Comparison of ENCODE assay signal across 8 mouse cellular contexts in the genomic region with DNA sequence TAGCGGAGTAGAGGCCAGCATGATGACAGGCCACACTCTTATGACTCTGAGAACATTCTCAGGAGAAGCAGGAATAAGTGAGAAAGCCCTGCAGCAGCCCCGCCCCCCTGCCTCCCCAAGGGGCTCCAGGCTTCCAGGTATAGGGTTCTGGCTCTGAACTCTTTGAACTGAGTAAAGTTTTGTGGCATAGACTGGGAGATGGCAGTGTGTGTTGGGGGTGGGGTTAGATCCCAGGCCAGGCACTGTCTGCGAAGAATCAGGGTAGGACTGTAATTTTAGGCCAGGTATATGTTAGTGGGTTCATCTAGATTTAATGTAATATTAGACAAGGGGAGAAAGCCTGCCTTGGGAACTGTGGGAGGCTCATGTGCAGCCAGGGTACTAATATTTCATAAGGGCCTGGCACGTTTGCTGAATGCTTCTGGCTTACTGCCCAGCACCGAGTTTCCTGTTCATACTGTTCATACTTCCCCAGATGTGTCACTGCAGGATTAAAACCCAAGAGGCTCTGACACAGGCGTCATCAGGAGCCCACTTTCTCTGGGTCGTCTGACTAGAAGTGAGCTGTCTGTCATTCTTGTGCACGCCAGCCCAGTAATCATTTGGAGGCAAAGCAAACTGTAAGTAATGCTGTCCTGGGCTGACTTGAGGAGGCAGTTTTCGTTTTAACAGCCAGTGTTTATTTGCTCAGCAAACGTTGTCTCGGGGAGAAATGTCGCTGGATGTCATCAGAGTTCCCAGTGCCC. TPM values are rescaled to one million over a fixed set of nuclear protein-coding genes. Genes with fewer than 3 reads are reported as not detected.
DNase-seq lines count a peak whose midpoint lies in the region; ATAC-seq and TF ChIP-seq lines count a peak whose summit lies in the region.
"Had no signal": no experiment of that assay in that cellular context is flagged by ENCODE, and none has a peak within 500 bp of the region (broad histone marks: within the 10 kb centered on the region; RNA-seq: fewer than 3 reads in every experiment).

A gene (plus strand): TSS at position 542 of the 746 bp plus-strand sequence.

- no peak within 1 kb of the TSS for H3K27ac ChIP-seq in intestine, postnatal 0 days (ENCODE audit: low read depth, low read length)
- peak within 1 kb of the TSS; percentile 61 for H3K27ac ChIP-seq in stomach, embryonic 16.5 days (ENCODE audit: low read length)

- DNase-seq in 416B (ENCODE audit: low read depth) (peak; percentile 90), NIH3T3 (ENCODE audit: low read depth) (peak; percentile 96)
- DNase-seq in gastrocnemius, postnatal 10 days, result peak; percentile 78
- DNase-seq in lung, adult 2 months, result peak; percentile 73

- 24% methylated on average over 12 of the region's 12 CpGs for WGBS in intestine, postnatal 0 days
- WGBS in lung, adult 2 months, result 15% methylated on average over 12 of the region's 12 CpGs
- 23% methylated on average over 12 of the region's 12 CpGs for WGBS in stomach, embryonic 16.5 days

- no peak for TF ChIP-seq CTCF in intestine, postnatal 0 days (IDR thresholded peaks at IDR 0.05; ENCODE audit: low read depth)
- no peak for TF ChIP-seq CTCF in lung, adult 2 months (IDR thresholded peaks at IDR 0.05; ENCODE audit: insufficient read depth, low read length)

- no peak for TF ChIP-seq POLR2A in lung, adult 2 months (IDR thresholded peaks at IDR 0.05; ENCODE audit: borderline replicate concordance, extremely low read depth, low read depth, low read length)

- H3K4me3 ChIP-seq in intestine, postnatal 0 days (ENCODE audit: low read depth, low read length), result 0 out of 2 replicates have a peak within 1 kb of the TSS, but pooled peaks have one; percentile 2
- peak within 1 kb of the TSS; percentile 66 for H3K4me3 ChIP-seq in lung, adult 2 months (replicated peaks; ENCODE audit: extremely low read depth, low read depth, low read length)
- peak within 1 kb of the TSS; percentile 32 for H3K4me3 ChIP-seq in stomach, embryonic 16.5 days (replicated peaks; ENCODE audit: low read length)
- H3K4me3 ChIP-seq: erythroblast, embryonic 14.5 days had no signal

- no peaks in the 10 kb centered on the region for H3K27me3 ChIP-seq in intestine, postnatal 0 days (replicated peaks; ENCODE audit: control insufficient read depth, insufficient read depth, low read length)
- H3K27me3 ChIP-seq in stomach, embryonic 16.5 days (ENCODE audit: control insufficient read depth, insufficient read depth, low read length), result no peaks in the 10 kb centered on the region

- no peaks in the 10 kb centered on the region for H3K36me3 ChIP-seq in intestine, postnatal 0 days (ENCODE audit: control insufficient read depth, insufficient read depth)
- no peaks in the 10 kb centered on the region for H3K36me3 ChIP-seq in stomach, embryonic 16.5 days (ENCODE audit: control insufficient read depth, insufficient read depth, low read length)

- peak within 1 kb of the TSS; percentile 45 for H3K4me2 ChIP-seq in intestine, postnatal 0 days (replicated peaks; ENCODE audit: low read depth)
- H3K4me2 ChIP-seq in stomach, embryonic 16.5 days (ENCODE audit: low read depth, low read length), result peak within 1 kb of the TSS; percentile 54

- no peak within 1 kb of the TSS for H3K9ac ChIP-seq in intestine, postnatal 0 days (ENCODE audit: low read depth, low read length)
- peak within 1 kb of the TSS; percentile 41 for H3K9ac ChIP-seq in stomach, embryonic 16.5 days (ENCODE audit: low read length)

- no peaks in the 10 kb centered on the region for H3K9me3 ChIP-seq in intestine, postnatal 0 days (ENCODE audit: control insufficient read depth)
- no peaks in the 10 kb centered on the region for H3K9me3 ChIP-seq in stomach, embryonic 16.5 days (replicated peaks; ENCODE audit: control insufficient read depth, low read length)

- no peaks in the 10 kb centered on the region for H3K4me1 ChIP-seq in intestine, postnatal 0 days (replicated peaks; ENCODE audit: control insufficient read depth, insufficient read depth, low read length)
- peaks cover 20% of the 10 kb centered on the region for H3K4me1 ChIP-seq in lung, adult 2 months (ENCODE audit: control insufficient read depth, insufficient read depth, low read length)
- H3K4me1 ChIP-seq in stomach, embryonic 16.5 days (ENCODE audit: control insufficient read depth, insufficient read depth, low read length), result peaks cover 16% of the 10 kb centered on the region

- ATAC-seq in intestine, postnatal 0 days, result no peak
- peak; percentile 79 for ATAC-seq in stomach, embryonic 16.5 days (ENCODE audit: insufficient read depth, low FRiP score)
- ATAC-seq in activated CD4-positive, CD25-positive, alpha-beta regulatory T cell, adult 4 months, result no peak

RNA-seq across cellular contexts. Expression of the gene that starts here (rescaled TPM):
- total RNA-seq in gastrocnemius, postnatal 10 days (2021), result 1 to 10 TPM; 5.5 to 5.7 TPM
- polyA plus RNA-seq in intestine, postnatal 0 days (2015; fragmentation: Nextera tagmentation; extraction: Ambion mirVana), result 5.4 and 5.9 TPM in 2 replicates
- polyA plus RNA-seq in lung, adult 2 months (2012; rRNA removed), result 9.2 and 14.1 TPM in 2 replicates
- polyA plus RNA-seq in stomach, embryonic 16.5 days (2015; fragmentation: Nextera tagmentation; extraction: Ambion mirVana), result 11.4 and 12.3 TPM in 2 replicates
- under 1 TPM; 0.25 to 0.46 TPM for polyA plus RNA-seq in activated CD4-positive, CD25-positive, alpha-beta regulatory T cell, adult 4 months (2017; shearing (Covaris generic))

Comparison
In these comparisons a context has a peak if more than half of its experiments do, and no peak if none do; other contexts are left out.
1. H3K4me3 ChIP-seq: peak in every context shown above with its lines; median percentile 66 in lung, adult 2 months; 32 in stomach, embryonic 16.5 days; 2 in intestine, postnatal 0 days.